In genomic region chr2:126644768-126645167, GRCm38 (mm10) we compare ENCODE assay signal across 14 mouse cellular contexts.
"Had no signal": no experiment of that assay in that cellular context is flagged by ENCODE, and none has a peak within 500 bp of the region (broad histone marks: within the 10 kb centered on the region; RNA-seq: fewer than 3 reads in every experiment).

No protein-coding gene starts in this region.

- H3K9me3 ChIP-seq: limb, embryonic 13.5 days; liver, embryonic 15.5 days; neural tube, embryonic 15.5 days had no signal

- H3K4me1 ChIP-seq: limb, embryonic 13.5 days; midbrain, embryonic 10.5 days; neural tube, embryonic 15.5 days had no signal

- H3K27ac ChIP-seq: limb, embryonic 13.5 days; liver, embryonic 15.5 days; midbrain, embryonic 10.5 days; neural tube, embryonic 15.5 days had no signal

- H3K4me3 ChIP-seq: limb, embryonic 13.5 days; liver, embryonic 15.5 days; midbrain, embryonic 10.5 days; myocyte; neural tube, embryonic 15.5 days had no signal

- H3K4me2 ChIP-seq: limb, embryonic 13.5 days; liver, embryonic 15.5 days; lung, embryonic 14.5 days; neural tube, embryonic 15.5 days had no signal

- H3K27me3 ChIP-seq: limb, embryonic 13.5 days; liver, embryonic 15.5 days; neural tube, embryonic 15.5 days had no signal

- H3K9ac ChIP-seq: limb, embryonic 13.5 days; liver, embryonic 15.5 days; lung, embryonic 14.5 days; neural tube, embryonic 15.5 days had no signal

- DNase-seq: kidney, adult 8-10 months; kidney, postnatal 36 days; left cerebral cortex, postnatal 4 days; lung, embryonic 14.5 days; midbrain, embryonic 14.5 days; right cerebral cortex, adult 18-20 months; right cerebral cortex, postnatal 25 days; thymus, adult 18-20 months; thymus, postnatal 14 days had no signal
